Mouse (Mus musculus): ENCODE measurements around the gene Tst.
A peak's percentile ranks its signal among the peaks of the same experiment; 100 is the strongest.

Tst gene

DNA sequence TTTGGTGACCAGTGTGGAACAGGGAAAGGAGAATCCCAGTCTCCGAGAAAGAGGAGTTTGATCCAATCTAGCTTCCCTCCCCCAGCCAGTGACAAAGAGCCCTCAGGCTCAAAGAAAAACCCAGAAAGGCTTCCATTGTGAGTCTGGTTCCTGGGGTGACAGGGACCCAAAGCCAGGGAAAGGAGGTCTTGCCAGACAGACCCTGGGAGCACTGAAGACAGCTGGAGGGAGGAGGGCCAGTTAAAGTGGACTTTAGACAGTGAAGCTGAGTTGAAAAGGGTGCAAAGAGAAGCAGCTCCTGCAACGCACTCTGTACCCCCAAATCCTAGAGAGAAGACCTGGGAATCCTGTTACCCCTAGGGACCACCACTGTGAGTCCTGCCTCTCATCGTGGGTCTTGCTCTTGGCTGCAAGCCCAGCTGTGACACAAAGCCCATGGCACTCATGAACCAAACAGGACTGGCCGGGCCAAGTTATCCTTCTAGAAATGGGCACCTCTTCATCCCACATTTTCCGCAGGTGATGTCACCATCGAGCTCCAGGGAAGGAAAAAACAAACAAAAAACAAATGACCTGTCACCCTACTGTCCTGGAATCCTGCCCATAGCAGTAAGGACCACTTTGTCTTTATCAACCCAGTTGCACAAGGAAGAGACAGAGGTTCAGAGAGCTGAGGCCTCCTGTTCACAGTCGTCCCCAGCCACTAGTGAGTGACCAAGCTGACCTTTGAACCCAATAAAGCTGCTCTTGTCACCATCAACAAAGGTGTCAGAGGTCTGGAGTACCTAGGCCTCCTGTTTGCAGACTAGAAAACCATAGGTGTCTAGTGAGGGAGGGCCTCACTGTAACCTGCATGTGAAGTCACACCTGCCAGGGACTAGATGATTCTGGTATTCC, 21.2 kb downstream of the Tst start:
- DNase-seq = no peak

DNA sequence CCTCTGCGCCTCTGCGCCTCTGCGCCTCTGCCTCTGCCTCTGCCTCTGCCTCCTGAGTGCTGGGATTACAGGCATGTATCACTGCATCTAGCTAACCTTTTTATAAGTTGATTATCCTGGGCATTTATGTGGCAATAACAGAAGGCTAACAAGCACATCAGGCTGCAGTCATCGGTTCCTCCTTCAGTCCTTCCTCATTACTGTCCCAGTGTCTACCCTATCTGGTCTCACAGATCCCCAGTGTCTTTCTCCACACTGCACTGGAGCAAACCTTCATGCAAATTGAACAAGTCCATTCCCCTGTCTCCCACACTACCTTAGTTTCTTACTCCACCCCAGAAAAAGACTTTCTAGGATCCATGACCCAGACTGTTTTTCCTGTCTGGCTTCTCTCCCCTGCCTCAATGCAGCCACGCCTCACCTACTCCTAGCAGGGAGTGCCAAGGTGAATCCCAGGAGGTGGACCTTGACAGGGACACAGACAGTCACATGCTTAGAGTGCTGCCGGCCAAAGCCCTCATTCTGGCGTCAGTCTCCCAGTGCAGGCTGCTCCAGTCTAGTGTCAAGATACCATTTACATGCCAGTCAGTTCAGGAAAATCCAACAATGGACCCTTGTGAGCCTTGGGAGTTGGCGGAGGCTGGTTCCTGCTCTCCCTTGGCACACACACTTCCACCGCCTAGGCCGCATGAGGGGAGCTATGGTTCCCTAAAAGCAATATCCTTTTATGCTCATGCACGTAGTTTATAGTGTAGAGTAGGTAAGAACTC, 22.1 kb downstream of the Tst start:
- no peak for DNase-seq

DNA sequence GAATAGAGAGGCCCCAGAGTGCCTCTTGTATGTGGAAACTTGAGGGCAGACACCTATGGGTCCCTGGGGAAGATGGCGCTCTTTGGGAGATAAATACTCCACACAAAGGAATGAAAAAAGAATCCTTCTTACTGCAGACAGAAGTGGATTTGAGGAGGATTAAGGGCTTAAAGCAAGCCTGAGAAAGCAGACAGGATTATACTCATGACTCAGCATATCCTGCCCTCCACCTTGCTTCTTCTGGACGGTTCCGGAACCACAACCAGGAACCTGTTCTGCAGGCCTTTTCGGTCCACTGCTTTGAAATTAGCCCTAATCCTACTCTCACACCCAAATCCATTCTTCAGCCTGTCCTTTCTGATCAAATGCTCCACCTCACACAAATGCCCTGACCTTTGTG, 23.6 kb downstream of the Tst start:
- no peak for DNase-seq

DNA sequence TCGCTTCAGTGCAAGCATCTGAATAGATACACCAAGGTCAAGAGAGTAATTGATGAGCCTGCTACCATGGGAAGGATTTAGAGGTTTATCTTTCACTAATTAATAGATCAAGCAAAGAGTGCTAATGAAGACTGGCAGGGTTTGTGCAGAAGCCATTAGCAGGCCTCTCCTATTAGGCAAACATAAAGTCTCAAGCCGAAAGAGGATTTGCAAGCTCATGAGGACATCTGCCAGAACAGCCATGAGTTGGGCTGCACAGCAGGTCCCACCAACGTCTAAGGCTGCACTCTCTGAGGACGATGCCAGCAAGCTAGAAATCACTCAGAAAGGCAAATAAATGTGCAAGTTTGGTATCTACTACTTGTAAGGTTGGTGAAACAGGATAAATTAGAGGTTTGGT, 25.0 kb downstream of the Tst start:
- no peak for DNase-seq

DNA sequence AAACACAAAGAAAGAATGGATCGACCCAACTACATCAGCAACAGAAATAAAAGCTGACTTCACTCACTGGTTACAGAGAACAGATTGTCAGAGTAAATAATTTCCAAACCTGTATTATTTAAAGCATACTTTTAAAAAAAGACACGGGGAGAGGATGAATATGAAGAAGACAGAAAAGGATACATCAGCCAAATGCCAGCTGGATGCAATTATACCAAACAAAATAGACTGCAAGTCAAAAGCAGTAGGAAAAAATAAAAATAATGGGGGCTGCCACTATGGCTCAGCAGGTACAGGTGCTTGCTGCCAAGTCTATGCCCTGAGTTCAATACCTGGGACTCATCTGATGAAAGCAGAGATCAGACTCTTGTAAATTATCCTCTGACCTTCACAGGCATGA, 25.5 kb downstream of the Tst start:
- no peak for DNase-seq

DNA sequence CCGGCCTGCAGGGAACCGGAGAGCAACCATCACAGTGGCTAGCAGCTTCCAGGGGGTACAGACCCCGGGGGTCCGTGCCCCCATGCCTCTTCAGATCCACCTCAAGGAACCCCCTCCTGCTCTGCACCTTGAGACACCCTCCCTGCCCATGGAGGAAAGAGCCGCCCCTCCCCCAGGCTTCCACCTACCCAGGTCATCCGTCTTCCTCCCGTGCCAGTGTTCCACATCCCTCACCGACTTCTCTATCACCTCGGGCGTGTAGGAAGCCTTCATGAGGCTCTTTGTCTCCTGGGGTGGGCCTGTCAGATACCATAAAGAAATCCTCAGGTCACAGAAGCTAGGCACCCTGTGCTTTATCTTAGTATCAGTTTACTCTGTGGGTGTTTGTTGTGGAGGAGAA, 27.2 kb downstream of the Tst start:
- DNase-seq = no peak

DNA sequence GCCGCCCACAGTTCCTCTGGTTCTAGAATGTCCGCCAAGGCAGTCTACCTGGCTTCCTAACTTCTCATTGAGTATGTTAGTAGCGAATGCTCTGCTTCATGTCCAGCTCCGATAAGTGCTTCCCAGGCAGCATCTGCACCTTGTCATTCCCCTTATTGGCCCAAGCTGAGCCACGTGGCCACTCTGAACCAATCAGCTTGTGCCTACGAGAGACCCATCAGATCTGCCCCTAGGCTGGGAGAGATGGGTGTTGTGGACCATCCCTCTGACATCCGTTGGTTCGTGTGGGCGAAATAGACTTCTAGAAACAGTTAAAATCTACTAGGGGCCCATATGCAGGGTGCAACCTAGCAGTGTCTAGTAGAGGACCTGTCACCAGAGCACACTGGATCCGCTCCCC, 27.8 kb downstream of the Tst start:
- no peak for DNase-seq

DNA sequence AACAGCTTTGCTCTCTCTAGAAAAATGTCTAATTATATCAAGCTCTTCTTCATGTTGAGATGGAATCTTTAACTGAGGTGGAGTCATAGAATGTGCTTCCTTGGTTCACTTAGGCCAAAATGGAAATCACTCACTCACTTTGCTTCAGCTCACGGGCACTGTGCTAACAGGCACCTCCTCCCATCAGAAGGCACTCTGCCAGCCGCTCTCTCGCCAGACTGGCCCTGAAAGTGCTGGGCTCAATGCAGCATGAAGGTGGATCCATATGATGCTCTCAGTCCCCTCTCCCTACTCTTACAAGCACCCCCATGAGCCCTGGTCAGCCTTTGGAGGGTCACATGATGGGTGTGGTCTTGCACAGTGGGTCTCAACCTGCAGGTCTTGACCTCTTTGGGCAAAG, 31.5 kb downstream of the Tst start:
- no peak for DNase-seq

DNA sequence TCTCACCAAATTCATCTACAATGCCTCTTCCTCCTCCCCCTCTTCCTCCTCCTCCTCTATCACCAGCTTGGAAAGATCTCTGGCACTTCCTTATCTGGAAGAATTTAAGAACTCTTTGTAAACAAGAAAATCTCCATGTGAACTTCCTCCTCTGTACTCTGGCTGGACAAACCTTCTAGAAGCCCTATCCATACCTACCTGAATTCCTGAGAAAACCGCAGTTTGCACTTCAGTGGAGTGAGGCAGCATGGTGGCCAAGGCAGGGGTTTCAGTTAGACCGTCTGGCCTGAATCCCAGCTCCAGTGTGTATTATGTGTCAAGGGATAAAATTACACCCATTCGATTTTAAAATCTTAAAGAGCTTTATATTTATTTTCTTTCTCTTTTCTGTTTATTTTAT, 32.9 kb downstream of the Tst start:
- no peak for DNase-seq

DNA sequence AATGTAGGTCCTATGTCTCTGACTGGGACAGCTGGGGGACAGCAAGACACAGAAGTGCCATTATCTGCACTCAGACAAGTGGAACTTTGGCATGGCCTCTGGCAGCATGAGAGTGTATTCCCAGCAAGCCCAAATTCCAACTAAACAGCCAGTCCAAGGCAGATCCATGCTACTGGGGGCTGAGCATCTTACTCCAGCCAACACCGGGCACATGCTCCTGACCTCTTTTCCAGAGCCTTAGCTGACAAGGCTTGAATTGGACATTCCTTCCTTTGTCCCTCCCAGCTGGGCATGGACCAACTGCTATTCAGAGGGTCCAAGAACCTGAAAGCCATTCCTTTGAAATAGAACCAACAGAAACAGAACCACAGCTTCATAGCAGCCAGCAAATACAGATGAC, 36.1 kb downstream of the Tst start:
- DNase-seq = no peak

DNA sequence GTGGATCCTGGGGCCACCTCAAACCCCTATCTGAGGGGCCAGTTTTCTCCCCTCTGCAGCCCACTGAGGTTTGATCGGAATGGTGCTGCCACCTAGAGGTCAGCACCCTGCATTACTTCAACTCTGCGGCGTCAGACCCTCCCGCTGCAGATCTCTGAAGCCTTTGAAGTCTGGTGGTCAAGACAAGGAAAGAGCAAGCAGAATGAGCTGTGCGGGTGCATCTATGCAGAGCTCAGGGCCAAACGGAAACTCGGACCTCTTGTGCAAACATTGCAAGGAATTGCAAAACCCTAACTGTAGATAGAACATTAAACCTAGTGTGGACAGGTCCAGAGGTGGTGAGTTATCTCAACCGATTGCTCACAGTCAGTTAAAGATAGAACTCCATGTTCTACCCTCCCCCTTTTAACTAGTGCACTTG, 36.8 kb downstream of the Tst start:
- DNase-seq = peak in 1 of 2 experiments; percentile 18

DNA sequence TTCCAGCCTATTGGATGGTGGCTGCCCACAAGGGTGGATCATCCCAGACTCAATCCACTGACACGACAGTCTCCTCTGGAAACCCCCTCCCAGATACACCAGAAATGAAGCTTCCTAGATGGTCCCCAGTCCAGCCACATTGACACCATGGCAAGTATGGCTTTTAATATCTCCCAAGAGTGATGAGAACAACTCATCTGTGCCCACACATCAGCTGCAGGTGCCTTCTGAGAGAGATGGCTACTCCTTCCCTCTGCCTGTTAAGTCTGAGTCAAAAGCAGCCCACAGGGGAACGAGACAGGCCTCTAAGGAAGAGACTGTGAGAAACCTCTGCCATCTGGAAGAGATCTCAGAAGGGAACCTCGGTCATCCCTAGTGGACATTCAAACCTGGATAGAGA, 37.9 kb downstream of the Tst start:
- no peak for DNase-seq

DNA sequence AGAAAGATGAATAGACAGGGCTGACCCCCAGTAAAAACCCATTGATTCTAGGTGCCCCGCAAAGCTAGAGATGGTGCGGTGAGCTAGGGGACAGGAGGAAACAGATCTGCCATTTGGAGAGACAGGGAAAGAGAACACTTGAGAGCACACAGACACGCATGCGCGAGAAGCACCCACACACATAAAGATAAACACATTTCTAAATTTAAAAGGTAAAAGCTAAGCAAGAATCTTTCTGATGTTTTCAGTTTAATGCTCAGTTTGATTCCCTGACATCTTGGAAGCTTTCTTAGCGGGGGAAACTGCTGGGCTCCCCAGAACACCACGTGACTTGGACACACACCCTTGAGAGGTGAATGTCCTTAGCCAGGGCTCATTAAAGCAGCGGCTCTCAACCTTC, 38.8 kb downstream of the Tst start:
- no peak for DNase-seq

DNA sequence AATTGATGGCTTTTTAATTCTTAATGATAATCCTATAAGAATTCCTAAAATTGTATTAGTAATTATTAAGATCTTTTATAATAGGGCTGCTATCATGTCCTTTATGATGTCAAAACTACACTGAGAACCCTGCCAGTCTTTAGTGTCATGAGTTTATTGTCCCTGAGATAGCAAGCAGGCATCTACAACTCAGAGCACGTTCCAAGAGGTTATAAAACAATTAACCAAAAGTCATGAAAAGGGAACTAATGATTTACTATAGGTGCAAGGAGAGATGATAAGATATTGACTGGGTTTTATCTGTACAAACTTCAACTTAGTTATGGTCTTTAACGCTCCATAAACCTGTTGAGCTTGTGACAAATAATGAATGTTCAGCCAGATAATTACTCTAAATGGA, 39.8 kb downstream of the Tst start:
- no peak for DNase-seq

DNA sequence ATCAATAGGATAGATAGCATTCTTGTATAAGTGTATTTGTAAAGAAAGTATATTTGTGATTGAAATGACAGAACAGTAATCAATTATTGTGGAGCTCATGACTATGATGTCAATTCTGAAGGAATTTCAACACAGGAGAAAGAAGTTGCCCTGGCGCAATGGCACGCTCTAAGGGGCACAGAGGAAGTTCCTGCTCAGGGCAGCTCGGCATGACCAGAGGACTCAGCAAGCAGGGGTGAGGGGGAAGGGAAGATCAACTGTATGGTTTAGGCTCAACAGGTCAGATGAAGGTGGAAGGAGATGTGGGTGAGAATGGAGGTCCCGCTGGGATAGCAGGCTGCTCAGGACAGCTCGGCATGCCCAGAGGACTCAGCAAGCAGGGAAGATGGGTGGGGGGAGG, 50.2 kb downstream of the Tst start:
- no peak for DNase-seq

DNA sequence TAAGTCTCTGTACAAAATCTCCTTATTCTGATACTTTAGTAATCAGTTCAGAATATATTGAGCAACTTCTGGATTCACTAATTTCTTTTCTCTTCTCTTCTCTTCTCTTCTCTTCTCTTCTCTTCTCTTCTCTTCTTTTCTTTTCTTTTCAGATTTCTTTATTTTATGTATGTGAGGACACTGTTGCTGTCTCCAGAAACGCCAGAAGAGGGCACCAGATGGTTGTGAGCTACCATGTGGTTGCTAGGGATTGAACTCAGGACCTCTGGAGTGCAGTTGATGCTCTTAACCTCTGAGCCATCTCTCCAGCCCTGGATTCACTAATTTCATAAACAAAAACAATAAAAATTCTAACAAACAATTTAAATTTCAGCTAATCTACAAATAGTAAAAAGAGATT, 50.7 kb downstream of the Tst start:
- no peak for DNase-seq

DNA sequence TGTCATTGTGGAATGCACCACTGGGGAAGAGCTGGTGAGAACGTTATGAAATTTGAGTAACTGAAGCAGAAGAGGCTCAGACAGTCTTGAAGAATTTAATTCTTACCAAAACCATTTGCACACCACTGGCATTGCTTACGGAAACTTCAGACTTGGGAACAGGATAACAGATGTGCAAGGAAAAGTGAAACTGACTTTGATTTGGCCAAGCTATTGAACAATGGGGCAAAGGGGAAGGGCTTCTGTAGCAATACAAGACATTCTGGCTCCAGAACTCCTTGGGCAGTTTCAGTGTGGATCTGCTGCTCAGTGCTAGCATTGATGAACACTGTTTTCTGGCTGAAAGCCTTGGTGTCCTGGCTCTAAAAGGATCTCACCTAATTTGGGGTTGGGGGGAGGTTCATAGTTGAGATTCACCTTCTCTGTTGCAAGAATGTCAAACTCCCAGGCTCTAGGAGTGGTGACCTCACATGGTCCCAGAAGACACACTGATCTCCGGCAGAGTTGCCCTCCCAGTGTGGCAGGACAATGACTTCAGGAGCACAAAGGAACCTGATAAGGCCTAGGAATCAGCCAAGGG, 54.0 kb downstream of the Tst start:
- no peak for DNase-seq
